Mouse (Mus musculus) brain, embryonic 18.5 days (tissue): ENCODE measurements around the gene Atp6v0a4.
A peak's percentile ranks its signal among the peaks of the same experiment; 100 is the strongest.

Source experiments
- DNase-seq: peaks from one replicate; pipeline ENCODE4 v3.0.0-alpha.2; 2012; ENCODE audit warnings: low read depth, low spot score

The Atp6v0a4 gene

GRCm38 (mm10) chr6:38124207-38124835 lies at the start of gene Atp6v0a4:
Atp6v0a4 (minus strand) TSS chr6:38124586.
- no peak for DNase-seq

GRCm38 (mm10) chr6:38165385-38165784 lies 41.0 kb upstream of the Atp6v0a4 start:
- no peak for DNase-seq

GRCm38 (mm10) chr6:38164705-38165104 lies 40.3 kb upstream of the Atp6v0a4 start:
- no peak for DNase-seq

- DNase-seq, result no peak
Measured at GRCm38 (mm10) chr6:38162825-38163504, 38.6 kb upstream of the Atp6v0a4 start.

GRCm38 (mm10) chr6:38160556-38160955 lies 36.2 kb upstream of the Atp6v0a4 start:
- no peak for DNase-seq

- DNase-seq, result peak; percentile 68
Measured at GRCm38 (mm10) chr6:38160102-38160501, 35.7 kb upstream of the Atp6v0a4 start.

GRCm38 (mm10) chr6:38159576-38159975 lies 35.2 kb upstream of the Atp6v0a4 start:
- no peak for DNase-seq

GRCm38 (mm10) chr6:38157925-38158324 lies 33.5 kb upstream of the Atp6v0a4 start:
- no peak for DNase-seq

- DNase-seq, result no peak
Measured at GRCm38 (mm10) chr6:38156204-38156603, 31.8 kb upstream of the Atp6v0a4 start.

GRCm38 (mm10) chr6:38152305-38152704 lies 27.9 kb upstream of the Atp6v0a4 start:
- no peak for DNase-seq

GRCm38 (mm10) chr6:38149483-38149882 lies 25.1 kb upstream of the Atp6v0a4 start:
- DNase-seq, result no peak

GRCm38 (mm10) chr6:38148626-38149025 lies 24.2 kb upstream of the Atp6v0a4 start:
- DNase-seq, result no peak

GRCm38 (mm10) chr6:38147301-38147700 lies 22.9 kb upstream of the Atp6v0a4 start:
- no peak for DNase-seq

GRCm38 (mm10) chr6:38145463-38146065 lies 21.2 kb upstream of the Atp6v0a4 start:
- DNase-seq, result no peak

GRCm38 (mm10) chr6:38144161-38144998 lies 20.0 kb upstream of the Atp6v0a4 start:
- DNase-seq, result no peak

GRCm38 (mm10) chr6:38140402-38140801 lies 16.0 kb upstream of the Atp6v0a4 start:
- no peak for DNase-seq

GRCm38 (mm10) chr6:38139086-38139485 lies 14.7 kb upstream of the Atp6v0a4 start:
- DNase-seq, result no peak

GRCm38 (mm10) chr6:38134806-38135559 lies 10.6 kb upstream of the Atp6v0a4 start:
- no peak for DNase-seq

GRCm38 (mm10) chr6:38131801-38132231 lies 7.4 kb upstream of the Atp6v0a4 start:
- no peak for DNase-seq

GRCm38 (mm10) chr6:38129883-38130282 lies 5.5 kb upstream of the Atp6v0a4 start:
- no peak for DNase-seq

- DNase-seq, result no peak
Measured at GRCm38 (mm10) chr6:38128115-38128514, 3.7 kb upstream of the Atp6v0a4 start.
